In the genomic region with DNA sequence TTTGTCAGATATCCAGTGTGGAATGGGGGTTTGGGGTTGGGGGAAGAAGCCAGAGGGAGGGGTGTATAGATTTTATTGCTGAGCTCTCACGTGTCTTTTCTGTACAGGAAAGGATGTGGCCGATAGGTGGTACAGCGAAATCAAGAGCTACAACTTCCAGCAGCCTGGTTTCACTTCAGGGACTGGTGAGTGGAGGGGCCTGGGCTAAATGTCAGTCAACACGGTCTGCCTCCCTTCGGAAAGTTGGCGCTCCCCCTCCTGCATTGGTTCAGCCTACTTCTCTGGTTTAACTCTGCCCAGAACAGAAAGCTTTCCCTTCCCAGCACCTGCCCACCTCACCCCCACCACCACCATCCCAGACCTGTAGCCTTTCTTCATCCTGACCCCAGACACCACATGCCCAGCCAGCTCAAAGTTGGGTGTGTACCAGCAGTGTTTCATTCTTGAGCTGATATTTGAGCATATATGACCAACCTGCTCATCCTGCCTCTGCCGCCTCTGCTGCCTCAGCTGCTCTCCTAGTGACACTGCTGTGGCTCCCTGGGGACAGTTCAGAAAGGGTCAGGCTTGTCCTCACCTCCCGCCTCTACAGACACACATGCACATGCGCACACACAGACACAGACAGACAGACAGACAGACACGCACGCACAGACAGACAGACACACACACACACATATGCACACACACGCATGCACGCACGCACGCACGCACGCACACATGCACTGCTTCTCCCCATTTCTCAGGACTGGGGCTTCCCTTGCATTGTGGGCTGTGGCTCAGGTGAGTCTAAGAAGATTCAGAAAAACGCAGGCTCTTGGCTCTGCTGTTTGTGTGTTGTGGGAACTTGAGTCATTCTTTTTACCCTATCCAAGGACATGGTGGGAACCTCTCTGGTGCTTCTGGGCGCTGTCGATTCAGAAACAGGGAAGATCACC, we compare ENCODE assay signal across 25 mouse cellular contexts. TPM values are rescaled to one million over a fixed set of nuclear protein-coding genes. Genes with fewer than 3 reads are reported as not detected.
DNase-seq lines count a peak whose midpoint lies in the region; ATAC-seq and TF ChIP-seq lines count a peak whose summit lies in the region.
"Had no signal": no experiment of that assay in that cellular context is flagged by ENCODE, and none has a peak within 500 bp of the region (broad histone marks: within the 10 kb centered on the region; RNA-seq: fewer than 3 reads in every experiment).

No protein-coding gene starts in this region.

- H3K27ac ChIP-seq in liver, embryonic 13.5 days = peak overlapping the region; percentile 29; the same call in 1 of the 2 replicates
- H3K27ac ChIP-seq in CH12.LX (ENCODE audit: insufficient read depth, low read depth) = peak overlapping the region; percentile 95
- H3K27ac ChIP-seq in embryonic facial prominence, embryonic 10.5 days (replicated peaks) = peak overlapping the region; percentile 65
- H3K27ac ChIP-seq: midbrain, embryonic 15.5 days had no signal

- no peak; the same call in none of the 2 replicates for TF ChIP-seq RAD21 in CH12.LX (IDR thresholded peaks at IDR 0.05; ENCODE audit: low read depth, low read length)

- no peaks in the 10 kb centered on the region for H3K27me3 ChIP-seq in liver, embryonic 13.5 days
- H3K27me3 ChIP-seq in CH12.LX (replicated peaks) = no peaks in the 10 kb centered on the region
- H3K27me3 ChIP-seq in embryonic facial prominence, embryonic 10.5 days (replicated peaks; ENCODE audit: low read depth, poor library complexity, severe bottlenecking) = peaks cover 11% of the 10 kb centered on the region; the same call in 1 of the 2 replicates
- H3K27me3 ChIP-seq: forebrain, embryonic 13.5 days; heart, embryonic 12.5 days; limb, embryonic 15.5 days; lung, embryonic 15.5 days; midbrain, embryonic 15.5 days had no signal

- H3K4me3 ChIP-seq in liver, embryonic 13.5 days (replicated peaks) = no peak overlapping the region
- peak overlapping the region; percentile 10 to 55 (median 29) for H3K4me3 ChIP-seq in CH12.LX (replicated peaks in 1 of 3; ENCODE audit: low read depth in 2 of 3, low read length in 2 of 3, poor library complexity in 1 of 3)
- no peak overlapping the region for H3K4me3 ChIP-seq in embryonic facial prominence, embryonic 10.5 days
- H3K4me3 ChIP-seq: forebrain, embryonic 13.5 days; heart, embryonic 12.5 days; limb, embryonic 15.5 days; lung, embryonic 15.5 days; midbrain, embryonic 15.5 days had no signal

- peak in 1 of 2 experiments; percentile 26; a peak in 1 of 4 replicates for TF ChIP-seq CTCF in CH12.LX (conservative IDR thresholded peaks at IDR 0.05 in 1 of 2, IDR thresholded peaks at IDR 0.05 in 1 of 2; ENCODE audit: low read depth in 2 of 2, low read length in 2 of 2)

- no peak for TF ChIP-seq POLR2A in CH12.LX (IDR thresholded peaks at IDR 0.05; ENCODE audit: low read depth, low read length)

- no peaks in the 10 kb centered on the region for H3K9me3 ChIP-seq in liver, embryonic 13.5 days (replicated peaks)
- H3K9me3 ChIP-seq in CH12.LX (replicated peaks; ENCODE audit: low read length) = no peaks in the 10 kb centered on the region
- H3K9me3 ChIP-seq in embryonic facial prominence, embryonic 10.5 days = no peaks in the 10 kb centered on the region
- H3K9me3 ChIP-seq: forebrain, embryonic 13.5 days; heart, embryonic 12.5 days; limb, embryonic 15.5 days; lung, embryonic 15.5 days; midbrain, embryonic 15.5 days had no signal

- no peak overlapping the region for H3K9ac ChIP-seq in liver, embryonic 13.5 days
- H3K9ac ChIP-seq in CH12.LX (ENCODE audit: insufficient read depth, low read depth) = peak overlapping the region; percentile 65
- H3K9ac ChIP-seq: forebrain, embryonic 13.5 days; limb, embryonic 15.5 days; lung, embryonic 15.5 days; midbrain, embryonic 15.5 days had no signal

- dilution Hi-C loops in CH12.LX (cut with MboI; ENCODE audit: extremely low pct_ligation_motif_present, extremely low pct_unique_long_range_greater_than_20kb, low sequenced_read_pairs) = no loop called here

- peaks cover 12% of the 10 kb centered on the region for H3K36me3 ChIP-seq in liver, embryonic 13.5 days
- peaks cover 9 to 49% of the 10 kb centered on the region in 2 experiments for H3K36me3 ChIP-seq in CH12.LX (replicated peaks in 1 of 2; ENCODE audit: control insufficient read depth in 1 of 2, insufficient read depth in 1 of 2, low read length in 1 of 2)
- peaks cover 6% of the 10 kb centered on the region for H3K36me3 ChIP-seq in embryonic facial prominence, embryonic 10.5 days (replicated peaks)
- H3K36me3 ChIP-seq: lung, embryonic 15.5 days; midbrain, embryonic 15.5 days had no signal

- in situ Hi-C loops in CH12.LX (cut with MboI; ENCODE audit: low pct_ligation_motif_present, low pct_unique_long_range_greater_than_20kb, low sequenced_read_pairs) = no loop called here

- H3K4me2 ChIP-seq in liver, embryonic 13.5 days = no peak overlapping the region
- peak overlapping the region; percentile 93 for H3K4me2 ChIP-seq in CH12.LX (ENCODE audit: insufficient read depth, low read depth, poor library complexity, severe bottlenecking)
- H3K4me2 ChIP-seq: forebrain, embryonic 13.5 days; limb, embryonic 15.5 days; lung, embryonic 15.5 days; midbrain, embryonic 15.5 days had no signal

- H3K4me1 ChIP-seq in liver, embryonic 13.5 days (replicated peaks) = peaks cover 89% of the 10 kb centered on the region
- H3K4me1 ChIP-seq in CH12.LX (ENCODE audit: control insufficient read depth in 1 of 2, insufficient read depth in 2 of 2) = peaks cover 58 to 89% of the 10 kb centered on the region in 2 experiments
- peaks cover 59% of the 10 kb centered on the region for H3K4me1 ChIP-seq in embryonic facial prominence, embryonic 10.5 days

- TF ChIP-seq EP300 in CH12.LX (IDR thresholded peaks at IDR 0.05; ENCODE audit: low read length) = no peak

- no peak for DNase-seq in liver, embryonic 13.5 days
- DNase-seq in liver (no peak), CH12.LX (ENCODE audit: extremely low read depth) (peak; percentile 84)
- DNase-seq in B cell, adult 2 months = peak; percentile 31 to 32
- no peak for DNase-seq in embryonic facial prominence, embryonic 10.5 days (ENCODE audit: low spot score)
- no peak for DNase-seq in frontal cortex, postnatal 14 days (ENCODE audit: low spot score in 2 of 2)
- no peak for DNase-seq in embryo, embryonic 11 days
- DNase-seq: adrenal gland, postnatal 36 days; cerebellum, adult 9-11 months; kidney, adult 9 months; kidney, postnatal 36 days; spleen, adult 18-20 months had no signal

- ATAC-seq in liver, embryonic 13.5 days (ENCODE audit: low read depth) = no peak
- ATAC-seq in megakaryocyte, adult 5-6 weeks (ENCODE audit: poor library complexity, severe bottlenecking) = no peak
- ATAC-seq: forebrain, embryonic 13.5 days; midbrain, embryonic 15.5 days had no signal

- 84% methylated on average over 20 of the region's 20 CpGs for WGBS in liver, embryonic 13.5 days (ENCODE audit: insufficient replicate concordance)
- WGBS in embryonic facial prominence, embryonic 10.5 days = 84% methylated on average over 20 of the region's 20 CpGs

- peaks cover 3% of the 10 kb centered on the region; the same call in 1 of the 2 replicates for H3K79me2 ChIP-seq in CH12.LX (replicated peaks; ENCODE audit: control insufficient read depth, extremely low read depth, insufficient read depth, poor library complexity, severe bottlenecking)

TF ChIP-seq in CH12.LX, 34 proteins besides CTCF, POLR2A, EP300 and RAD21 (continues in another document):
- no peak for TF ChIP-seq SMC3 (IDR thresholded peaks at IDR 0.05; ENCODE audit: low read depth, low read length)
- 0 out of 2 replicates have a peak, but pooled peaks have one; percentile 38 for TF ChIP-seq KAT2A (IDR thresholded peaks at IDR 0.05; ENCODE audit: insufficient replicate concordance, low read length)
- TF ChIP-seq TBP (conservative IDR thresholded peaks at IDR 0.05; ENCODE audit: low read depth, low read length) = 0 out of 2 replicates have a peak, but pooled peaks have one; percentile 15
- no peak for TF ChIP-seq HCFC1 (IDR thresholded peaks at IDR 0.05; ENCODE audit: low read depth, low read length)
- peak; percentile 86 for TF ChIP-seq NRF1 (IDR thresholded peaks at IDR 0.05; ENCODE audit: low read depth, low read length)
- no peak for TF ChIP-seq NELFE (IDR thresholded peaks at IDR 0.05; ENCODE audit: low read depth, low read length)
- peak; percentile 53 for TF ChIP-seq IRF4 (IDR thresholded peaks at IDR 0.05; ENCODE audit: low read depth, low read length)
- peak; percentile 58; the same call in 1 of the 2 replicates for TF ChIP-seq CHD1 (IDR thresholded peaks at IDR 0.05; ENCODE audit: low read depth, low read length)
- peak; percentile 89 for TF ChIP-seq BHLHE40 (IDR thresholded peaks at IDR 0.05; ENCODE audit: low read depth, low read length)
- TF ChIP-seq ETS1 (conservative IDR thresholded peaks at IDR 0.05; ENCODE audit: low read depth, low read length) = peak; percentile 42
- 0 out of 2 replicates have a peak, but pooled peaks have one; percentile 16 for TF ChIP-seq ELF1 (IDR thresholded peaks at IDR 0.05; ENCODE audit: low read depth, low read length)
- TF ChIP-seq ZMIZ1 (IDR thresholded peaks at IDR 0.05; ENCODE audit: low read depth, low read length) = no peak

RNA-seq across cellular contexts. Expression of a gene that starts 12.6 kb away (rescaled TPM):
- polyA plus RNA-seq in liver, embryonic 13.5 days (2015; fragmentation: Nextera tagmentation; extraction: Ambion mirVana) = not detected in 2 replicates
- total RNA-seq in CH12.LX (2012; rRNA removed) (not detected in 2 replicates), CH12.LX (2014; rRNA removed) (0.11 TPM in 1 of 2 replicates, not detected in the other)
- polyA plus RNA-seq in CH12.LX (2012; ENCODE audit: insufficient read length, low read depth) = not detected in 2 replicates
- polyA plus RNA-seq in embryonic facial prominence, embryonic 10.5 days (2016; fragmentation: Nextera tagmentation; extraction: Ambion mirVana) = not detected in 2 replicates
- total RNA-seq in megakaryocyte, adult 5-6 weeks (2015) = 0.09 TPM in 1 of 2 replicates, not detected in the other
- total RNA-seq in megakaryocyte, adult 5-6 weeks (2017) = 0.26 and 0.37 TPM in 2 replicates
- total RNA-seq: adrenal gland, postnatal 36 days; hematopoietic stem cell, adult 5-6 weeks; layer of hippocampus, postnatal 14 days; left cerebral cortex, postnatal 25 days had no signal
- polyA plus RNA-seq: forebrain, embryonic 13.5 days; intestine, embryonic 14.5 days; limb, embryonic 15.5 days; lung, embryonic 15.5 days; macrophage; midbrain, embryonic 15.5 days; neural tube, embryonic 11.5 days; stomach, postnatal 0 days had no signal

RNA-seq across cellular contexts. Expression of a gene that starts 13.5 kb away (rescaled TPM):
- 39.0 and 45.7 TPM in 2 replicates for polyA plus RNA-seq in liver, embryonic 13.5 days (2015; fragmentation: Nextera tagmentation; extraction: Ambion mirVana)
- total RNA-seq in CH12.LX (2012; rRNA removed) = 47.6 and 60.3 TPM in 2 replicates
- total RNA-seq in CH12.LX (2014; rRNA removed) = 138 and 146 TPM in 2 replicates
- 57.2 and 62.8 TPM in 2 replicates for polyA plus RNA-seq in CH12.LX (2012; ENCODE audit: insufficient read length, low read depth)
- polyA plus RNA-seq in embryonic facial prominence, embryonic 10.5 days (2016; fragmentation: Nextera tagmentation; extraction: Ambion mirVana) = 55.8 and 75.8 TPM in 2 replicates
- 147 and 149 TPM in 2 replicates for total RNA-seq in megakaryocyte, adult 5-6 weeks (2015)
- total RNA-seq in megakaryocyte, adult 5-6 weeks (2017) = 224 and 228 TPM in 2 replicates

RNA-seq across cellular contexts. Expression of a gene that starts 33.6 kb away (rescaled TPM):
- 164 and 166 TPM in 2 replicates for polyA plus RNA-seq in liver, embryonic 13.5 days (2015; fragmentation: Nextera tagmentation; extraction: Ambion mirVana)
- total RNA-seq in CH12.LX (2012; rRNA removed) = 301 and 349 TPM in 2 replicates
- total RNA-seq in CH12.LX (2014; rRNA removed) = 450 and 454 TPM in 2 replicates
- polyA plus RNA-seq in CH12.LX (2012; ENCODE audit: insufficient read length, low read depth) = 454 and 493 TPM in 2 replicates
- polyA plus RNA-seq in embryonic facial prominence, embryonic 10.5 days (2016; fragmentation: Nextera tagmentation; extraction: Ambion mirVana) = 212 and 222 TPM in 2 replicates
- 387 and 421 TPM in 2 replicates for total RNA-seq in megakaryocyte, adult 5-6 weeks (2015)
- 615 and 637 TPM in 2 replicates for total RNA-seq in megakaryocyte, adult 5-6 weeks (2017)

Comparison
In these comparisons a context has a peak if more than half of its experiments do, and no peak if none do; other contexts are left out.
1. DNase-seq: peak in B cell, adult 2 months (2 of 2) and CH12.LX (single experiment); none in liver, embryonic 13.5 days (single experiment), liver (single experiment), embryonic facial prominence, embryonic 10.5 days (single experiment), frontal cortex, postnatal 14 days (0 of 2) and embryo, embryonic 11 days (single experiment).
2. H3K27ac ChIP-seq: peak in every context shown above with its lines; median percentile 95 in CH12.LX; 65 in embryonic facial prominence, embryonic 10.5 days; 29 in liver, embryonic 13.5 days.
3. H3K4me3 ChIP-seq: peak in CH12.LX (3 of 3); none in liver, embryonic 13.5 days (single experiment) and embryonic facial prominence, embryonic 10.5 days (single experiment).